Mouse (Mus musculus): ENCODE data around the gene Tnfaip8l3. TPM values are rescaled to one million over a fixed set of nuclear protein-coding genes. Genes with fewer than 3 reads are reported as not detected.
"Not testable (repeated sequence)": the region's sequence is repeated elsewhere in the genome, so short reads cannot be mapped to it uniquely, and the experiment has no call there.

The Tnfaip8l3 gene
- polyA plus RNA-seq, 1 experiment from 2014 or later = 0.05 TPM

GRCm38 (mm10) chr9:54064836-54065235 lies 3.4 kb downstream of the Tnfaip8l3 start:
- no peak overlapping the region for H3K9ac ChIP-seq
- H3K36me3 ChIP-seq = no peaks in the 10 kb centered on the region
- peaks cover 38% of the 10 kb centered on the region for H3K27me3 ChIP-seq (replicated peaks)
- no peak for ATAC-seq
- 37% methylated on average over 3 of the region's 3 CpGs for WGBS (ENCODE audit: insufficient replicate concordance)
- H3K9me3 ChIP-seq (replicated peaks) = no peaks in the 10 kb centered on the region
- no peak overlapping the region for H3K4me2 ChIP-seq
- H3K4me3 ChIP-seq = no peak overlapping the region
- H3K4me1 ChIP-seq = 0 out of 2 replicates have a peak, but pooled peaks cover 3% of the 10 kb centered on the region
- H3K27ac ChIP-seq = no peak overlapping the region

GRCm38 (mm10) chr9:54063655-54064054 lies 4.5 kb downstream of the Tnfaip8l3 start:
- H3K4me1 ChIP-seq = 0 out of 2 replicates have a peak, but pooled peaks cover 3% of the 10 kb centered on the region
- H3K27me3 ChIP-seq (replicated peaks) = peaks cover 29% of the 10 kb centered on the region
- ATAC-seq = no peak
- H3K4me2 ChIP-seq = no peak overlapping the region
- 56% methylated on average over 3 of the region's 3 CpGs for WGBS (ENCODE audit: insufficient replicate concordance)
- no peak overlapping the region for H3K4me3 ChIP-seq
- no peaks in the 10 kb centered on the region for H3K36me3 ChIP-seq
- H3K9ac ChIP-seq = no peak overlapping the region
- no peak overlapping the region for H3K27ac ChIP-seq
- H3K9me3 ChIP-seq (replicated peaks) = no peaks in the 10 kb centered on the region

- Histone ChIP-seq H3K36me3 (no peaks in the 10 kb centered on the region), H3K4me2 (no peak overlapping the region), H3K4me3 (no peak overlapping the region), H3K27ac (no peak overlapping the region), H3K4me1 (no peaks in the 10 kb centered on the region), H3K27me3 (replicated peaks) (peaks cover 9% of the 10 kb centered on the region), H3K9ac (no peak overlapping the region), H3K9me3 (replicated peaks) (no peaks in the 10 kb centered on the region)
- no peak for ATAC-seq
- 59% methylated on average over 5 of the region's 5 CpGs for WGBS (ENCODE audit: insufficient replicate concordance)
Measured at GRCm38 (mm10) chr9:54061666-54062065, 6.5 kb downstream of the Tnfaip8l3 start.

GRCm38 (mm10) chr9:54051298-54052068 lies 16.7 kb downstream of the Tnfaip8l3 start:
- no peak overlapping the region for H3K4me2 ChIP-seq
- no peaks in the 10 kb centered on the region for H3K27me3 ChIP-seq (replicated peaks)
- WGBS (ENCODE audit: insufficient replicate concordance) = 65% methylated on average over 3 of the region's 3 CpGs
- H3K4me3 ChIP-seq = no peak overlapping the region
- H3K9ac ChIP-seq = no peak overlapping the region
- no peak overlapping the region for H3K27ac ChIP-seq
- no peaks in the 10 kb centered on the region for H3K9me3 ChIP-seq (replicated peaks)
- H3K36me3 ChIP-seq = no peaks in the 10 kb centered on the region
- no peaks in the 10 kb centered on the region for H3K4me1 ChIP-seq
- ATAC-seq = no peak

GRCm38 (mm10) chr9:54048978-54049377 lies 19.2 kb downstream of the Tnfaip8l3 start:
- no peak overlapping the region for H3K27ac ChIP-seq
- WGBS (ENCODE audit: insufficient replicate concordance) = 52% methylated on average over 5 of the region's 5 CpGs

GRCm38 (mm10) chr9:54043067-54043466 lies 25.1 kb downstream of the Tnfaip8l3 start:
- no peak overlapping the region for H3K4me2 ChIP-seq
- H3K36me3 ChIP-seq = no peaks in the 10 kb centered on the region
- H3K27ac ChIP-seq = no peak overlapping the region
- no peaks in the 10 kb centered on the region for H3K27me3 ChIP-seq (replicated peaks)
- 70% methylated on average over 5 of the region's 5 CpGs for WGBS (ENCODE audit: insufficient replicate concordance)
- no peak overlapping the region for H3K4me3 ChIP-seq
- no peaks in the 10 kb centered on the region for H3K9me3 ChIP-seq (replicated peaks)
- H3K9ac ChIP-seq = no peak overlapping the region
- H3K4me1 ChIP-seq = no peaks in the 10 kb centered on the region
- no peak for ATAC-seq

More at GRCm38 (mm10) chr9:54048978-54049377, 19.2 kb downstream of the Tnfaip8l3 start:
- Histone ChIP-seq H3K27me3 (replicated peaks) (no peaks in the 10 kb centered on the region), H3K9me3 (replicated peaks) (no peaks in the 10 kb centered on the region), H3K4me1 (no peaks in the 10 kb centered on the region), H3K36me3 (no peaks in the 10 kb centered on the region), H3K4me3 (no peak overlapping the region), H3K9ac (no peak overlapping the region), H3K4me2 (no peak overlapping the region)
- no peak for ATAC-seq

GRCm38 (mm10) chr9:54037717-54038116 lies 30.5 kb downstream of the Tnfaip8l3 start:
- WGBS (ENCODE audit: insufficient replicate concordance) = 73% methylated on average over 9 of the region's 9 CpGs
- Histone ChIP-seq H3K27ac (no peak overlapping the region), H3K9me3 (replicated peaks) (no peaks in the 10 kb centered on the region), H3K27me3 (replicated peaks) (no peaks in the 10 kb centered on the region), H3K4me2 (no peak overlapping the region), H3K4me3 (no peak overlapping the region), H3K4me1 (no peaks in the 10 kb centered on the region), H3K36me3 (no peaks in the 10 kb centered on the region), H3K9ac (no peak overlapping the region)
- no peak for ATAC-seq

GRCm38 (mm10) chr9:54034691-54035090 lies 33.5 kb downstream of the Tnfaip8l3 start:
- Histone ChIP-seq H3K4me1 (no peaks in the 10 kb centered on the region), H3K4me3 (no peak overlapping the region), H3K27me3 (replicated peaks) (no peaks in the 10 kb centered on the region), H3K9ac (no peak overlapping the region), H3K36me3 (no peaks in the 10 kb centered on the region), H3K27ac (no peak overlapping the region), H3K4me2 (no peak overlapping the region), H3K9me3 (replicated peaks) (no peaks in the 10 kb centered on the region)
- no peak for ATAC-seq
- WGBS (ENCODE audit: insufficient replicate concordance) = 64% methylated on average over 5 of the region's 5 CpGs

- Histone ChIP-seq H3K4me2 (no peak overlapping the region), H3K27ac (no peak overlapping the region), H3K36me3 (no peaks in the 10 kb centered on the region), H3K9me3 (replicated peaks) (peaks cover 6% of the 10 kb centered on the region; the same call in 1 of the 2 replicates), H3K27me3 (replicated peaks) (no peaks in the 10 kb centered on the region), H3K4me3 (no peak overlapping the region), H3K4me1 (no peaks in the 10 kb centered on the region), H3K9ac (no peak overlapping the region)
- no peak for ATAC-seq
- WGBS (ENCODE audit: insufficient replicate concordance) = 57% methylated on average over 3 of the region's 3 CpGs
Measured at GRCm38 (mm10) chr9:54022795-54023194, 45.4 kb downstream of the Tnfaip8l3 start.

- WGBS (ENCODE audit: insufficient replicate concordance) = 48% methylated on average over 1 of the region's 1 CpGs
- Histone ChIP-seq H3K4me1 (no peaks in the 10 kb centered on the region), H3K4me3 (no peak overlapping the region), H3K4me2 (no peak overlapping the region), H3K27me3 (replicated peaks) (no peaks in the 10 kb centered on the region), H3K27ac (no peak overlapping the region), H3K36me3 (no peaks in the 10 kb centered on the region), H3K9me3 (replicated peaks) (no peaks in the 10 kb centered on the region), H3K9ac (no peak overlapping the region)
- ATAC-seq = no peak
Measured at GRCm38 (mm10) chr9:53994528-53994927, 73.7 kb downstream of the Tnfaip8l3 start.

GRCm38 (mm10) chr9:53992567-53992966 lies 75.6 kb downstream of the Tnfaip8l3 start:
- not testable (repeated sequence) for H3K4me1 ChIP-seq; H3K27me3 ChIP-seq (replicated peaks); H3K9ac ChIP-seq; H3K4me3 ChIP-seq; H3K27ac ChIP-seq; H3K4me2 ChIP-seq; ATAC-seq; H3K9me3 ChIP-seq (replicated peaks); H3K36me3 ChIP-seq

- H3K9ac ChIP-seq = no peak overlapping the region
- ATAC-seq = no peak
- H3K4me1 ChIP-seq = no peaks in the 10 kb centered on the region
- 2% methylated on average over 3 of the region's 3 CpGs for WGBS (ENCODE audit: insufficient replicate concordance)
- no peak overlapping the region for H3K27ac ChIP-seq
- no peaks in the 10 kb centered on the region for H3K9me3 ChIP-seq (replicated peaks)
- no peaks in the 10 kb centered on the region for H3K36me3 ChIP-seq
- H3K4me3 ChIP-seq = no peak overlapping the region
- H3K27me3 ChIP-seq (replicated peaks) = no peaks in the 10 kb centered on the region
- H3K4me2 ChIP-seq = no peak overlapping the region
Measured at GRCm38 (mm10) chr9:53990921-53991320, 77.3 kb downstream of the Tnfaip8l3 start.

GRCm38 (mm10) chr9:53986972-53987371 lies 81.2 kb downstream of the Tnfaip8l3 start:
- H3K36me3 ChIP-seq = no peaks in the 10 kb centered on the region
- no peak overlapping the region for H3K27ac ChIP-seq
- ATAC-seq = no peak
- H3K4me3 ChIP-seq = no peak overlapping the region
- no peak overlapping the region for H3K4me2 ChIP-seq
- no peaks in the 10 kb centered on the region for H3K27me3 ChIP-seq (replicated peaks)
- H3K9me3 ChIP-seq (replicated peaks) = no peaks in the 10 kb centered on the region
- H3K9ac ChIP-seq = no peak overlapping the region
- H3K4me1 ChIP-seq = no peaks in the 10 kb centered on the region
- WGBS (ENCODE audit: insufficient replicate concordance) = 22% methylated on average over 3 of the region's 3 CpGs

Measured in liver, embryonic 12.5 days (tissue).